Mouse (Mus musculus) cerebellum, adult (tissue): ENCODE data around the gene Itga1.

Source experiments
- ATAC-seq: cut with Nextera tagmentation; 2 replicates; pipeline ENCODE4 v1.9.2; 2017; ENCODE audit warnings: mild to moderate bottlenecking, moderate library complexity, mixed read lengths; ENCODE audit not compliant: insufficient number of reproducible peaks, low FRiP score, low TSS enrichment

The Itga1 gene

DNA sequence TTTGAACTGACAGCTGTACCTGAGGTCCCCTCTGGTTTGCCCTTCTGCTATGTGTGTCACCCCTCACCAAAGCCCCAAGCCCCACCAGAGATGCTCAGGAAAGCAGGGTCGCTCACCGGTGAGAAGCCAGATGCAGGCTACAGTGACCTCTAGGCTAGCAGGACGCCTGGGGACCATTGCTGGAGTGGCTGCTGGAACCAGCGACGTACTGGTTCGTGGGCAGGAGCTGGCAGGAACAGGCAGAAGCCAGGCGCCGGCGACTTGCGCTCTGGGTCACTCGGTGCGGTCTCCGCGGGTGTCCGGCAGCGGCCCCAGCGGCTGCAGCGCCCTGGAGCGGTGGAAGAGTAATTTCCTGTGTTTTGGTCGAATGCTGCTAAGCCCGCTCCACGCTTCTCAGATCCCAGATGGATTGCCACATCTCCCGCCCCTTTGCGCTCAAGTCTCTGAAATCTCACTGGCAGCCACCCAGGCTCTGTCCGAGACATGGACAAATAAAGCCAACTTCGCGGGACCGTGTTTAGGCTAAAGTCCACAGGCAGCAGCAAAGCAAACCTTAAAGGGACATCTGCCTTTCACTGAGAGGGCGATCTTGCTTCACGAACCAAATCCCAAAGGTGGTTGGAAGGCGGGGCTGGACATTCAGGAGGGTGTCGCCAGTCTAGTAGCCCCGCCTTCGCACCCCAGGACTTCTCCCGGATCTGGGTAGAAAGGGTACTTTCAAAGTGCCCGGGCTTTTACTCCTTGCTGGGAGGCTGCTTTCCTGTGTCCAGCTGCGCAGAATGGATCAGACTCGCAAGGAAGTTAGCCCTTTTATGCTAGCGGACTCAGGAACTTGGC lies at the start of gene Itga1, which contains the start of gene Gm49395:
Gene Itga1 (minus strand): TSS at position 610 of the 837 bp plus-strand sequence.
Gene Gm49395 (minus strand): TSS at position 567 of the 837 bp plus-strand sequence.
- peak; percentile 53 for ATAC-seq

DNA sequence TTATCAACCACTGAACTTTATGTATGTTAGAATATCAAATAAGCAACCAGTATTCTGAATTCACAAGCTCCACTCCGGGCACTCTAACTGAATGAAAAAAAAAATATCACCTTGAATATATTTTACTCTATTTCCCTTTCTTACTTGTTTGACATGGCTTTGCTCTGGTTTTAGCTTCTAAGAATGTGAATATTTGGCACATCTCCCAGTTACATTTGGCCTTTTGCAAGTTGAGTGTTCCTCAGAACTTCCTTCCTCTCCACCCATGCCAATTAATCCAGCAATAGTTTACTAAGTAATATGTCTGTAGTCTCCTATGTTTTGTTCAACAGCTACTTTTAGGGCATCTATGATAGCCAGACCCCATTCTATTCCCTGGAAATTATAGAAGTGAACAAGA lies 48.8 kb upstream of the Itga1 start:
- ATAC-seq, result no peak

GRCm38 (mm10) chr13:115149849-115150248 lies 48.1 kb upstream of the Itga1 start:
- no peak for ATAC-seq

- ATAC-seq, result no peak
Observed at GRCm38 (mm10) chr13:115143575-115143974, 41.8 kb upstream of the Itga1 start.

DNA sequence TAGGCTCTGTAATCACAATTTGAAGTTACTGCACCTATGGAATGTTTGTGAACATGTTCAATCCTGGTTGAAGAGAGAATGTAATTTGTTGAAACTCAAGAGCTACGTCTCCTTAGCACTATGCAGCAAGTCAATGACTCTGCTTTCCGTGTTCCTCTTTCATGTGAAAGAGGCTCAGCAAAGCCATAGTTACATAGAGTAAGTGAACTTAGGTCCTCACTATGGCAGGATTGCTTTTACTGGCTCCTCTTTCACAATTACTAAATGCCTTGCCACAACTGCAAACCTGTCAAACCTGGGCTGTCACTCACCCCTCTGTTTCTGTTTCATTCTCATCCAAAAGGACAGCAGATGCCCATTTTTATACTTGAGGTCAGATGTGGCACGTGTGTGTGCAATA lies 40.3 kb upstream of the Itga1 start:
- ATAC-seq, result no peak

GRCm38 (mm10) chr13:115138513-115138912 lies 36.7 kb upstream of the Itga1 start:
- ATAC-seq, result no peak

GRCm38 (mm10) chr13:115136761-115137160 lies 35.0 kb upstream of the Itga1 start:
- no peak for ATAC-seq

- no peak for ATAC-seq
Observed at GRCm38 (mm10) chr13:115132435-115132834, 30.7 kb upstream of the Itga1 start.

DNA sequence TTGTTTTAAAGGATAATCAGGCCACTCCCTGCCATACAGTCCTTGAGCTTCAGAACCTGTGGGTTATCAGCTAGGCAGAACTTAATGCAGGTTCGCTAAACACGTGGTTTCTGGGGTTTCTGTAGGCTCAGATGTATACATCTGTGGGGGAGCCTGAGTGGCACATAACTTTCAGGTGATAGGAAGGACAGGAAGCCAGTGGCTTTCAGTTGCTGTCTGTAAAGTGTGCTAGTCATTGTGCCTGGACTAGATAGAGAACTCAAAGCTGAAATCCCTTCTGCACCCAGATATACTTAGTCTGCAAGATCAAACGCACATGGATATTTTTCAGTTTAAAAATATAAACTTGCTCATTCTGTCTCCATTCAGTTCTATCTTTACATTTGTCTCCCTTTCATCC lies 29.6 kb upstream of the Itga1 start:
- no peak for ATAC-seq

GRCm38 (mm10) chr13:115130035-115130434 lies 28.3 kb upstream of the Itga1 start:
- no peak for ATAC-seq

DNA sequence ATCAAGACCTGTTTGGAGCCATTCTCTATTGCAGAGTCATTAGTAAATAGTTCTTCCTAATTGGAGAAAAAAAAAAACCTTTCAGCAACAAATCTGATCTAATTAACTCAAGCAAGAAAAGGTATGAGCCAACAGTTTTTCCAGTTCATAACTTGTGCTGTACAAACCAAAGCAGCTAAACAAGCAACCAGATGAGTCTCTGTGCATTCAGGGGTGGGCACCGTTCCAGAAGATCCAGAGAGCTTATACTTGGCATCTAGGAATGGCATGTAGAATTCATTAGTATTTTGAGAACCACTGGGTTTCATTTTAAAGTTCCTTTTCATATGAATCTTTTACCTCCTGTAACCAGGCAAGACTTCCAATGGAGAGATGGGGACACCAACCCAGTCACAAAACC lies 26.1 kb upstream of the Itga1 start:
- no peak for ATAC-seq

DNA sequence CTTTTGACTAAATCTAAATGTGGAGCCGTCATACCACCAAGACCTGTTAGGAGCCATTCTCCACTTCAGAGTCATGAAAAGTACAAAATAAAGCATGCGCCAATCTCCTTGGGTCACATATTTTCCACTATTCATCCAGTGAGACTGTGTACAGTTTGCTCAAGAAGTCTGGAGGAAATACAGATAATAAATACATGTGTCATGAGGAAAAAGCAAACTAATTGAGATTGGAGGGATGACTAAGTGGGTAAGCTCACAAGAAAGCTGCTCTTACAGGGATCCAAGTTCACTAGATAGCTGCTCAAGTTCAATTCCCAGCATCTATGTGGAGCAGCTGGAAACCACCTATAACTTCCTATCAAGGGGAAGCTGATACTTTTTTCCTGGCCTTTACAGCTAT lies 24.8 kb upstream of the Itga1 start:
- ATAC-seq, result no peak

DNA sequence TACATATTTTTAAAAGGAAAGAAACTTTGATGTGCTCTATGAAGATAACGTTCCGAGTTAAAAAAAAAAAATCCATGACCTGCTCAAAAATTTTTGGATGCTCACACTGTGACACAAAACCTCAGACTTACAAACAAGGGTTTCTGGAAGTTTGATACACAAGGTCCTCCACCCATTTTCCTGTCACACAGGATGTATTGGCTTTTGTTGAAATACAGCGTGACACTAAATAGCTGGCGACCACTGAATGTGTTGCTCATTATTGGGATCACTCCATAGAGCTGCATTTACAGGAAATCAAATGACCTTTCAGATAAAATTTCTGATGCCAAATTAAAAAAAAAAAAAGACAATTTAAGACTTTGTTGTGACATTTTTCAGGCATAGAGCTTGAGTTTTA lies 23.4 kb upstream of the Itga1 start:
- ATAC-seq, result no peak

DNA sequence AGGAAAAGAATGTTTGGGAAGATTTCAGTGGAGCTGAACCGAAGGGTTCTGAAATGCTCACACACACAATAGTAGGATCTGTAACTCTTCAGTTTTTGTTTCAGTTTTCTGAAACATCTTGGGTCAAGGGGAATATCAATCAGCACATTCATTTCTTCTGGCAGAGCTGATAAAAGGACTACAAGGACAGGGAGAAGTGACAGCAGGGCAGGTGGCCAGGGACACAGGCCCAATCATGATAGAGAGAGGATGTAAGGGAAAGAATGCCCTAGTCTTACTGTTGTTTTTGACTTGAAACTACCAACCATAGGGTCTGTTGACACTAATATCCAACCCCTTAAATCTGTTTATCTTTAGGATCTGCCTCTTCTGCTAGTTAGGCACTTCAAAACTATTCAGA lies 22.8 kb upstream of the Itga1 start:
- ATAC-seq, result no peak

DNA sequence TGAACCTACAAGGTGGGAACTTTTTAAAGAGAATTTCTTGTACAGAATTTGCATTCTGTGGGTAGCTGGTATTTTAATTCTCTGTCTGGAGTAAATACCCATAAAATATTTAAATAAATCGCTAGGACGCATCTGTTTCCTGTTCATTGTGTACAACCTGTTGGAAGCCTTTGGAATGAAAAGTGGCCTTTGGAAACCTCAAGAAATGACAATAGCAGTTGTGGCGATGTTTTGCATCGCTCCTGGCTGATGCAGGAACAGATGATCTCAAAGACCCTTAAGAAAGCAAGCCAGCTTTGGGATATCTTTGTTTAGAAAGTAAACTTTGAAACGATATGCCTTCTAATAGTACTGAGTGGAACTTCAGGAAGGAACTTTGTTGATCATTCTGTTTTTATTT lies 17.0 kb upstream of the Itga1 start:
- no peak for ATAC-seq

DNA sequence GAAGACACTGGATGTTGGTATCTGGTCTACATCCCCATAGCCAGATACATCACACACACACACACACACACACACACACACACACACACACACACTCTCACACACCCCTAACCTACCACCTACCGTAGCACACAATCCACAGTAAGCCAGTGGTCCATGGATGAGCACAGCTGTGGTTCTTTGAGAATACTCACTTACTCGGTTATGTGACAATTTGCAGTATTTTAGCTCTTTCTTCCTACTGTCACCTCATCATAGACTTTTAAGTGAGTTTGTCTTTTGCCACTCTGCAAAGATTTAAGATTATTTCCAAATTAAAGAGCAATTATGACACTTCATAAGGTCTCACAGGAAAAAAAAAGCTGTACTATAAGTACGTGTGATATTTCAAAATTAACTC lies 16.4 kb upstream of the Itga1 start:
- ATAC-seq, result no peak

GRCm38 (mm10) chr13:115116930-115117621 lies 15.3 kb upstream of the Itga1 start:
- ATAC-seq, result no peak

GRCm38 (mm10) chr13:115109628-115110027 lies 7.9 kb upstream of the Itga1 start:
- no peak for ATAC-seq

DNA sequence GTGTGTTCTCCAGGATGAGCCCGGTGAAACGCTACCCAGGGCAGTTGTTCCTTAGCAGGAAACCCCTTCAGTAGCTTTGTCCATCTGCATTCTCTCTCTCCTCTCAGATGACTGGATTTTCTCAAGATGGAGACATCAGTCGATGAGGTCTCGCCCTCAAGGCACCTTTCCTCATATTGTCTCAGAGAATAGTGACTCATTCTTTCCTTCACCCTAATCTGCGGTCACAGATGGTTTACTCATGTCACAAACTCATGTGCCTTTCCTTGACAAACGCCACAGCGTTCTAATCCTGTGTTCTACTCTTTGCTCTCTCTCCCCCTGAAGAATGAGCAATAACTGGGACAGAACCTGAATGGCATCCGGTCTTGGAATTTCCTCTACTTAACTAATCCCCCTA lies 5.7 kb upstream of the Itga1 start:
- no peak for ATAC-seq

GRCm38 (mm10) chr13:115106183-115106582 lies 4.4 kb upstream of the Itga1 start:
- no peak for ATAC-seq

DNA sequence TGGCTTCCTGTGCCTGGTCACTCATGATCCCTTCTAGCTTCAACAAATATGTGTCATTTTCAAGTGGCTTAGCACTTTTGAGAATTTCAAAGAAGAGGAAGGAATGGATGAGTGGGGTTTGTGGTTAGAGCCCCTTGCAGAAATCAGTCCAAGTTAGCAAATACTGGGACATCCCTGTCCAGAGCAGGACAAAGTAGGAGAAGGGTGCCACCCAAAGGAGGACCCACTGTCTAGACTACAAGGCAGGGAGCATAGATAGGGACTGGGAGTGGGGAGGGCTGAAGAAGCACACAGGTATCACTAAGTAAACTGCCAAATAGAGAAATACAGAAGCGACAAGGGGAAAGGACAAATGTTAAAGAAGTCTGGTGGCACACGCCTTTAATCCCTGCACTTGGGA lies 990 bp upstream of the Itga1 start:
- no peak for ATAC-seq
